Mouse (Mus musculus) lung, adult 2 months (tissue): ENCODE data around the gene Heatr6. TPM values are rescaled to one million over a fixed set of nuclear protein-coding genes. Genes with fewer than 3 reads are reported as not detected.

Experiments used
- DNase-seq: peaks from one replicate; pipeline ENCODE4 v3.0.0; 2022
- H3K4me1 ChIP-seq: fragments of 200-500 bp; 2 replicates; pipeline ENCODE4 v1.6.1; 2011; ENCODE audit warnings: low read length; ENCODE audit not compliant: control insufficient read depth, insufficient read depth
- H3K4me3 ChIP-seq: fragments of 200-500 bp; replicated peaks from 2 replicates; pipeline ENCODE3; 2011; ENCODE audit warnings: low read depth, mild to moderate bottlenecking, control low read depth, low read length; ENCODE audit errors: extremely low read depth
- CTCF ChIP-seq: fragments of 200-500 bp; IDR thresholded peaks from 2 replicates; pipeline ENCODE4 v1.5.1; 2011; ENCODE audit warnings: mild to moderate bottlenecking, low read length, control low read depth; ENCODE audit not compliant: insufficient read depth
- POLR2A ChIP-seq: fragments of 200-500 bp; IDR thresholded peaks from 2 replicates; pipeline ENCODE4 v1.6.1; 2011; ENCODE audit warnings: low read depth, mild to moderate bottlenecking, control low read depth, low read length, borderline replicate concordance; ENCODE audit errors: extremely low read depth
- WGBS: fragments of 180-500 bp; shearing (Covaris S2); methylation state at CpG from one replicate; pipeline ENCODE4 v1.1.7; 2018; 5-methylcytosine and 5-hydroxymethylcytosine counted together
- polyA plus RNA-seq: library from polyadenylated mRNA; depleted of rRNA; stranded (reverse); fragments of >200 nt; gene quantifications from 2 replicates; pipeline ENCODE4 v1.2.3, GENCODE M21; 2012

Gene Heatr6
- polyA plus RNA-seq, 1 experiment = 16.8 TPM

DNA sequence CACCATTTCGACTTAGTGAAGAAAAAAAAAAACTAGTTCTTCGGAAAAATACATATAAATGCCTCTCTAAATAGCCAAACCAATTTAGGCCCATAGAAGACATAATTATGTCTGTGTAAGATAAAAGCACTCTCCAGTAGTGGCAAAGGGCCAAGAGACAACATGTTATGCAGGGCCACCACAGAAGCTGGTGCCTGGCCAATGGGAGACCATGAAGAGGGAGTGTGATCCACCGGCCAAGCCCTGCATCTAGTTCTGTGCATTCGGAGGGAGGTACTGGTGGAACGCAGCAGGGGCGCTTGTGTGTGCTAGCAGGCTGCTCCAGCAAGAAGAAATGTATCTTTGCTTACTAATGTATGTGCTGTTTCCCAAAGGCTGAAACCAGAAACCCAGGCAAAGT is 42.6 kb downstream of the Heatr6 start:
- DNase-seq = no peak
- WGBS = 70% methylated on average over 6 of the region's 6 CpGs
- H3K4me1 ChIP-seq = no peaks in the 10 kb centered on the region; the same call in 1 of the 2 replicates
- TF ChIP-seq POLR2A = no peak
- no peak for TF ChIP-seq CTCF
- no peak overlapping the region for H3K4me3 ChIP-seq

DNA sequence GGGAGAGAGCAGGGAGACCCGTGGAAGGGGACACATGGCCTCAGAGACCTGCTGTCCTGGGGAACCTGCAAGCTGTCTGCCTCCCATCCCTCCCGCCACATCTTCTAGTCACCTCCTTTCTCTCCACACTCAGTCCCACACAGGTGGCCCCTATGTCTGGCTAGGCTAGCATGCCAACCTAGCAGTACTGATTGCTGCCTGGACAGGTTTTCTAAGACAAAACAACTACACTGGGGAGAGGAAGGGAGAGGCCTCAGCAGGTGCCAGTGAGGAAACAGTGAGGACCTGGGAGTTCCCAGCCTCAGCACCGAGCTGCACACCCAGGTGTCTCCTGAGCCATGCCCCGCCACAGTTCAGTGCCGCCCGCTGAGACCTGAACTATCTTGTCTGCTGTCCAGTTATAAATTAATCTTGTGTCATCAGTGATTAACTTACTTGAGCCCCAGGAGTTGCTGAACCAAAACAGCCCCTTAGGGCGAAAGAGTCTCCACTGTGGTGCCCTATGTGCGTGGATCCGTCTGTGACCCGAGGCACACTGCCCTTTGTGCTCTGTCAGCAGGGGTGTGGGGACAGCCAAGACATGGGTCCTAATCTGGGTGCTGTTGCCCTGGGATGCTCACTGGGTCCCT is 43.6 kb downstream of the Heatr6 start:
- Histone ChIP-seq H3K4me3 (no peak overlapping the region), H3K4me1 (no peaks in the 10 kb centered on the region; the same call in 1 of the 2 replicates)
- TF ChIP-seq POLR2A (no peak), CTCF (no peak)
- no peak for DNase-seq
- 74% methylated on average over 10 of the region's 10 CpGs for WGBS

DNA sequence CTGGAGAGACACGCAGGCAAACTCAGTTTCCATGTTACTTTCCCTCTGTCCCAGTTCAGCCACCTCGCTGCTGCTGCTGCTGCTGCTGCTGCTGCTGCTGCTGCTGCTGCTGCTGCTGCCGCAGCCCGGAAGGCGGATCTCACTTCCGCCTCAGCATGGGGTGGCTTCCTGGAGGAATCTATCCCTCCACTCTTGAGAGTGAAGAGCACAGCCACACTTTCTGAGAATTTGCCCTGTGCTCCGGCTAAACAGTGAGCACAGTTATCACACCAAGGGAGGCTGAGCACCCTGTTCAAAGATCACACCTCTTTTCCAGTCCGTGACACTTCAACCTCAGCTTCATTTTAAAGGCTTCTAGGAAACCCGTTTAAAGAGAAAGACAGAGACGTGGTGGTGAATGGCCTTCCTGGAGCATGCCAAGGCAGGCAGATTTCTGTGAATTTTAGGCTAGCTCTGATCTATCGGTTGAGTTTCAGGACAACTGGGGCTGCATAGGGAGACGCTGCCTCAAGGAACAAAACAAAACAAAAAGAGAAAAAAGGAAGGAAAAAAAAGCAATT is 46.5 kb downstream of the Heatr6 start:
- DNase-seq = no peak
- Histone ChIP-seq H3K4me1 (no peaks in the 10 kb centered on the region), H3K4me3 (no peak overlapping the region)
- TF ChIP-seq POLR2A (no peak), CTCF (no peak)
- WGBS = 55% methylated on average over 12 of the region's 12 CpGs

DNA sequence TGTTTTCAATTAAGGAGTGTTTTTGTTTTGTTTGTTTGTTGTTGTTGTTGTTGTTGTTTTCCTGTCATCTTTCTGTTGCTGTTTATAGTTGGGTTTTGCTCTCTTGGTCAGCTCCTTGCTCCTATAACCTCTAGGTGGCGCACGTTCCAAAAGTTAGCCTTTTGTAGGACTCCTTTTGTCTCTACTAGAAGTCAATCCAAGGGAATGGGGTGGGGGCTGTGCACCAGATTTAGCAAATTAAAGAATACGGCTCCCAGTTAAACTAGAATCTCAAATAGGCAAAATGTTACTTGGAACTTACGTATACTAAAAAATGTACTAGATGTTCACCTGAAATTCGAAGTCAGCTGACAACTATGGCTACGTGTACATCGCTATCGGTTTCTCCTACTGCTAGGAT is 48.7 kb downstream of the Heatr6 start:
- Histone ChIP-seq H3K4me3 (no peak overlapping the region), H3K4me1 (no peaks in the 10 kb centered on the region)
- 67% methylated on average over 8 of the region's 8 CpGs for WGBS
- TF ChIP-seq CTCF = no peak
- no peak for TF ChIP-seq POLR2A
- no peak for DNase-seq

DNA sequence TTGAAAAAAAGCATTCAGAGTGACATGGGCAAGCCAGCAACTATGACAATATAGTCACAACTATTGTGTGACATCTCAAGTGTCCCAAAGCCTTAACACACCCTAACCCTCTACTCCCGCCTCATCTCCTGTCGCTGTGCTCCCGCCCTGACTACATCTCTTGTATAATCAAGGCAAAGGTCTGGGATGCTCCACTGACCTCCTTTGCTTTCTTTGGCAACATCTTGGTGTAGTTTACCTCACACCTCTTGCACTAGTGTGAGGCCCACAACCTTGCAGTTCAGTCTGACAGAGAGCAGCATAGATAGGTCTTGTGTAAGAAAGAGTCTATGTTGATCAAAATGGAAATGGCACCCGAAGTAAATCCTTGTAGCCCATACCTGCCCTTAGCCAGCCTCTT is 49.1 kb downstream of the Heatr6 start:
- WGBS = 87% methylated on average over 4 of the region's 4 CpGs
- Histone ChIP-seq H3K4me1 (no peaks in the 10 kb centered on the region), H3K4me3 (no peak overlapping the region)
- no peak for TF ChIP-seq POLR2A
- no peak for TF ChIP-seq CTCF
- no peak for DNase-seq

DNA sequence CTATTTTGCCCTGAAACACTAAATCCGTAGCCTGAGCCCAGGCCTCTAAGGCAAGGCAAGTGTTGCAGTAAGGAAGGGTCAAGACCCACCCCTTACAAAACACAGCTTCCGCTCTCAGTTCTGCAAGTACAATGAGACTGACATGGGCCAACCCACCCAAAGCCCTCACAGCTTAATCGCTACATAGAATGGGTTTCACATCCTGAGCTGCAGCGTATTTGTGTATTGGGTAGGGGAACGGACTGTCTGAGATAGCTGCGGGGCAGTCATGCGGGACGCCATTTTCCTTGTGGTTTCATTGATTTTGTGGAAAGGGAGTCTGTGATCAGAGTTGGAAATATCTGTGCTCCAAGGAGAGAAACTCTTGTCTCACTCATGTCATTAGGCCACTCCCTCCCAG is 56.9 kb downstream of the Heatr6 start:
- WGBS = 86% methylated on average over 8 of the region's 8 CpGs
- H3K4me3 ChIP-seq = no peak overlapping the region
- TF ChIP-seq CTCF (no peak), POLR2A (no peak)
- DNase-seq = no peak
- H3K4me1 ChIP-seq = no peaks in the 10 kb centered on the region

DNA sequence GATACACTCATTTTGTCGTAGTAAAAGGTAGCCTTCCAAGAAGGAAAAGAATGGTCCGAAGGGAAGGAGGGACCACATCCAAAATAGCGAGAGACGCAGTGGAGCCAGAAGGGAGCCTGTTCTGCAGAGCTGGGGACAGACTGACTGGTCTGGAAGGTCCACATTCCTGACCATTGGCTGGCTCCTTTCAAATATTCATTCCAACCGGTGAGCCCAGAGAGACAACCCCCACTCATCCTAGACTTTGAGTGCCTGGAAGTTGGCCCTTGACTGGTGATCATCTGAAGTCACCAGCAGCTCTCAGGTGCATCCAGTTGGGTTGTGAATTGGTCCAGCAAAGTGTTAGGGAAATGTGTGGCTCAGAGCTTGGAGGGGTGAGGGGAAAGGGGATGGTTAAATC is 61.7 kb downstream of the Heatr6 start:
- 58% methylated on average over 5 of the region's 5 CpGs for WGBS
- Histone ChIP-seq H3K4me1 (no peaks in the 10 kb centered on the region), H3K4me3 (no peak overlapping the region)
- TF ChIP-seq POLR2A = no peak
- TF ChIP-seq CTCF = no peak
- DNase-seq = no peak

DNA sequence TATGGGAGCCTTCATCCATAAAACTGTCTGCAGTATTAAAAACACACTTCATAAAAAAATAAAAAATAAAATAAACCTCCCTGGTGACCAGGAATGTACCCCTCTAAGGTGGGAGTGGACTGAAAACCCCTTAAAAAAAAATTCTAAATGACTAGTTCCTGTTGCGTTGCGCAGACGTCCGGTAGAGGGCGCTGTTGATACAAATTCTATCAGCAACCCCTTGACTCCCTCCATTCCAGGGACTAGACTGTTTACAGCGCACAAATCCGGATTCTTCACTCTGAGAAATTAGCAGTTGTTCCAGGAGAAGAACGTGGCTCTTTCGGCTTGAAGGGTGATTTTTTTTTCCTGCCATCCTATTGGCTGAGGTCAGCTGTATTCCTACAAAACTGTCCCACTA is 62.1 kb downstream of the Heatr6 start:
- Histone ChIP-seq H3K4me3 (no peak overlapping the region), H3K4me1 (no peaks in the 10 kb centered on the region)
- WGBS = 2% methylated on average over 9 of the region's 9 CpGs
- TF ChIP-seq POLR2A (no peak), CTCF (peak; percentile 65)
- peak; percentile 55 for DNase-seq

DNA sequence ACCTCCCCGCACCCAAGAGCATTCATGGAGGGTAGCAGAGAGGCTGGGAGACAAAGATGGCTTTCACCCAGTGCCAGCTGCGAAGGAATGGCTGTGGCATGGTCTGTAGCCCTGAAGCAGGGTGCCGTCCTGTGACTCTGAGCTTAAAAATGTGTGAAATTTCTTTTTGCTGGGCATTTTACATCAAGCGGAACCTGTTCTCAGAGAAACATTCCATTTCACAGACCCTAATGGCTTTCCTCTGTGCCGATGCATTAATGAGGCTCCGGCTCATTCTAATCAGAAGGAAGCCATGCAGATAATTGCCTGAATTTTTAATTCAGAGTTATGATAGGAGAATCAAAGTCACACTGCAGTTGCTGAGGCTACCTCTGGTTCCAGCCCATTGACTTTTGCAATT is 63.6 kb downstream of the Heatr6 start:
- Histone ChIP-seq H3K4me1 (no peaks in the 10 kb centered on the region), H3K4me3 (no peak overlapping the region)
- no peak for TF ChIP-seq CTCF
- no peak for TF ChIP-seq POLR2A
- no peak for DNase-seq
- 80% methylated on average over 6 of the region's 6 CpGs for WGBS

DNA sequence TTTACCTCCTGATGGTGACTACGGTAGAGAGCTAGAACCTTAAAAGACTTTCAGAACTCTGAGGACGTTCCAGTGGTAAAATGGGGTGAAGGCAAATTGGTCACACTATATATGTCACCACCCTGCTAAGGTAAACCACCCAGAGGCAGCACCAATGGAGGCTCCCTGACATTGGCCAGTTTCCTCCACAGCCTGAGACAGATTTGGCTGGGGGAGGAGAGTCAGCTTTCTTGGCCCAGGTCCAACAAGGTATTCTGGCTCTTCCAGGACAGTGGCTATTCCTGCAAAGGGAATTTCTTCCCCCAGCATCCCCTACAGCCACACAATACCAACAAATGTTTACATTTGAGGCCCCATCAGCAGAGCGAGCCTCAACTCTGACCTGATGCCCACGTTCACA is 64.5 kb downstream of the Heatr6 start:
- no peak for DNase-seq
- Histone ChIP-seq H3K4me1 (no peaks in the 10 kb centered on the region), H3K4me3 (no peak overlapping the region)
- WGBS = 50% methylated on average over 4 of the region's 4 CpGs
- TF ChIP-seq POLR2A = no peak
- TF ChIP-seq CTCF = no peak
